Mouse (Mus musculus) midbrain, embryonic 12.5 days (tissue): ENCODE measurements around the gene Ndufa13. TPM values are rescaled to one million over a fixed set of nuclear protein-coding genes. Genes with fewer than 3 reads are reported as not detected.
A peak's percentile ranks its signal among the peaks of the same experiment; 100 is the strongest.

Source experiments
- ATAC-seq: fragments of 200-750 bp; cut with Nextera tagmentation; 2 replicates; pipeline ENCODE4 v1.8.0; 2017; ENCODE audit warnings: low read depth, moderate TSS enrichment, moderate library complexity; ENCODE audit not compliant: low FRiP score
- H3K27ac ChIP-seq: fragments of 300-500 bp; sonication (generic); replicated peaks from 2 replicates; pipeline ENCODE4 v1.5.1; 2016; ENCODE audit warnings: mild to moderate bottlenecking
- H3K27me3 ChIP-seq: fragments of 300-500 bp; sonication (generic); 2 replicates; pipeline ENCODE4 v1.6.1; 2016; ENCODE audit warnings: mild to moderate bottlenecking
- H3K36me3 ChIP-seq: fragments of 300-500 bp; sonication (generic); 2 replicates; pipeline ENCODE4 v1.6.1; 2016
- H3K4me1 ChIP-seq: fragments of 300-500 bp; sonication (generic); 2 replicates; pipeline ENCODE4 v1.6.1; 2016
- H3K4me2 ChIP-seq: fragments of 300-500 bp; sonication (generic); replicated peaks from 2 replicates; pipeline ENCODE4 v1.6.1; 2016; ENCODE audit warnings: mild to moderate bottlenecking, moderate library complexity
- H3K4me3 ChIP-seq: fragments of 300-500 bp; sonication (generic); 2 replicates; pipeline ENCODE4 v1.5.1; 2016; ENCODE audit warnings: mild to moderate bottlenecking
- H3K9ac ChIP-seq: fragments of 300-500 bp; sonication (generic); replicated peaks from 2 replicates; pipeline ENCODE4 v1.6.1; 2016; ENCODE audit warnings: mild to moderate bottlenecking, moderate library complexity
- H3K9me3 ChIP-seq: fragments of 300-500 bp; sonication (generic); 2 replicates; pipeline ENCODE4 v1.6.1; 2016; ENCODE audit warnings: mild to moderate bottlenecking
- WGBS: fragments of 180-500 bp; shearing (Covaris S2); methylation state at CpG from one replicate; pipeline ENCODE4 v1.1.7; 2016; 5-methylcytosine and 5-hydroxymethylcytosine counted together
- polyA plus RNA-seq: library from polyadenylated mRNA; unstranded; fragments of >200 nt; fragmentation: Nextera tagmentation; extraction: Ambion mirVana; gene quantifications from 2 replicates; pipeline ENCODE4 v1.2.1, GENCODE M21; 2016

Ndufa13 gene
- polyA plus RNA-seq, 1 experiment from 2014 or later: 165 TPM

DNA sequence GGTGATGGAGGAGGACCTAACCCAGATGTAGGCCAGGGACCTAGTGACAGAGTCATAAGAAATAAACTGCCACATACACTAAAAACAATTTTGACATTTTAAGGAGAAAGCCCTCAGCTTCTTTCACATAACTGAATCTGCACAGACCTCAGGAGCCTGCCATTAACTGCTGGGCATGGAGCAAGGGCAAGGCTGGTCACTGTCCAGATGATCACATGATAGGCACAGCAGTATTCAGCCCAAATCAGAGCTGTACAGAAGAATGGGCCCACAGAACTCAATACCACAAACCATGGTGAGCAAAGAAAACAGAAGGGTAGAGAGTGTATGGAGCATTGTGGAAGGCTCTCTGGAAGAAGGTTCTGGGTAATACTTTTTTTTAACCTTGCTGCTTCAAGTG is 24.5 kb upstream of the Ndufa13 start:
- Histone ChIP-seq H3K36me3 (0 out of 2 replicates have a peak, but pooled peaks cover 4% of the 10 kb centered on the region), H3K9me3 (no peaks in the 10 kb centered on the region), H3K4me1 (no peaks in the 10 kb centered on the region), H3K9ac (no peak overlapping the region), H3K4me3 (no peak overlapping the region), H3K27ac (no peak overlapping the region), H3K27me3 (no peaks in the 10 kb centered on the region), H3K4me2 (no peak overlapping the region)
- no peak for ATAC-seq

GRCm38 (mm10) chr8:69923986-69924385 is 21.6 kb upstream of the Ndufa13 start:
- no peak overlapping the region for H3K4me3 ChIP-seq
- 90% methylated on average over 1 of the region's 1 CpGs for WGBS
- H3K27ac ChIP-seq: no peak overlapping the region
- H3K4me1 ChIP-seq: peaks cover 19% of the 10 kb centered on the region
- no peak overlapping the region for H3K4me2 ChIP-seq
- no peaks in the 10 kb centered on the region for H3K27me3 ChIP-seq
- H3K9me3 ChIP-seq: no peaks in the 10 kb centered on the region
- ATAC-seq: no peak
- 0 out of 2 replicates have a peak, but pooled peaks cover 4% of the 10 kb centered on the region for H3K36me3 ChIP-seq
- H3K9ac ChIP-seq: no peak overlapping the region

GRCm38 (mm10) chr8:69921141-69921540 is 18.8 kb upstream of the Ndufa13 start:
- Histone ChIP-seq H3K9ac (no peak overlapping the region), H3K27me3 (no peaks in the 10 kb centered on the region), H3K36me3 (peaks cover 17% of the 10 kb centered on the region), H3K4me3 (no peak overlapping the region), H3K27ac (peak overlapping the region; percentile 79), H3K4me1 (peaks cover 19% of the 10 kb centered on the region), H3K4me2 (0 out of 2 replicates have a peak overlapping the region, but pooled peaks have one; percentile 34), H3K9me3 (no peaks in the 10 kb centered on the region)
- ATAC-seq: no peak
- 95% methylated on average over 2 of the region's 2 CpGs for WGBS

DNA sequence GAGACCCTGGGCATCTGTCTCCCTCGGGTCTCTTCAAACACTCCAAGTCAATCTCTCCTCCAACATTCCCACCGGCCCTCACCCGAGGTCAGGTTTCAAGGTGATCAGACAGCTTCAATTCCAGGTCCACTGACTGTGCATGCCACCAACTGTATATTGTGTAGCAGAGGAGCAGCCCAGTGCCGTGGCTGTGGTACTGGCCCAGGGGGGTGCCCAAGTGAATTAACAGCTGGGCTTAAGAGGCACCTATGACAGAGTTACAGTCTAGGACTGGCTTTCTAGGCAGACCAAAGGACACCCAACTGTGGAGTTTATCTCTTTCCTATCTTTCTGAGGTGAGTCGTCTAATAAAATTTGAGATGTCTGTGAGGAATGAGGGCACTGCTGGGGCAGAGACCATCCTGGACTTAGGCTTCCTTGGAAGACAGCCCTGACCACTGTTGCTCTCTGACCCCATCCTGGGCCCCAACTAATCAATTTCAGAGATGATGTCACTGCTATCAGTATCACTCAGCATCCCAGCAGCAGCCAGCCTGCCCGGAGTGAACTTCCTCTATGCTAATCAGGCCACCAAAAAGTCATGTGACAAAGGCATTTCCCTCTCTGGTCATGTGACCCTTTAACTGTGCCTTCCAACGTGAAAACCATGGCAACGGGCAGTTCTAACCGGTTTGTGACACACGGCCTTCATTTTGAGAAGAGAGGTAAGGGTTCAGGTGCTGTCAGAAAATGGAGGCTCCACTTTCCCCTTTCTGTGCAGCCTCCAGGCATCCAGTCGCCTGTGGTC is 17.7 kb upstream of the Ndufa13 start:
- peak overlapping the region; percentile 79 for H3K27ac ChIP-seq
- H3K27me3 ChIP-seq: no peaks in the 10 kb centered on the region
- 50% methylated on average over 11 of the region's 11 CpGs for WGBS
- H3K4me1 ChIP-seq: peaks cover 19% of the 10 kb centered on the region
- ATAC-seq: peak; percentile 70
- H3K4me3 ChIP-seq: no peak overlapping the region
- H3K9ac ChIP-seq: no peak overlapping the region
- peaks cover 28% of the 10 kb centered on the region for H3K36me3 ChIP-seq
- H3K9me3 ChIP-seq: no peaks in the 10 kb centered on the region
- peak overlapping the region; percentile 34 for H3K4me2 ChIP-seq

- Histone ChIP-seq H3K9me3 (no peaks in the 10 kb centered on the region), H3K4me3 (no peak overlapping the region), H3K27me3 (no peaks in the 10 kb centered on the region), H3K4me2 (no peak overlapping the region), H3K4me1 (peaks cover 19% of the 10 kb centered on the region), H3K36me3 (peaks cover 39% of the 10 kb centered on the region), H3K27ac (no peak overlapping the region), H3K9ac (no peak overlapping the region)
- peak; percentile 54 for ATAC-seq
- WGBS: 67% methylated on average over 1 of the region's 1 CpGs
These were observed 16.7 kb upstream of the Ndufa13 start for GRCm38 (mm10) chr8:69919010-69919409.

DNA sequence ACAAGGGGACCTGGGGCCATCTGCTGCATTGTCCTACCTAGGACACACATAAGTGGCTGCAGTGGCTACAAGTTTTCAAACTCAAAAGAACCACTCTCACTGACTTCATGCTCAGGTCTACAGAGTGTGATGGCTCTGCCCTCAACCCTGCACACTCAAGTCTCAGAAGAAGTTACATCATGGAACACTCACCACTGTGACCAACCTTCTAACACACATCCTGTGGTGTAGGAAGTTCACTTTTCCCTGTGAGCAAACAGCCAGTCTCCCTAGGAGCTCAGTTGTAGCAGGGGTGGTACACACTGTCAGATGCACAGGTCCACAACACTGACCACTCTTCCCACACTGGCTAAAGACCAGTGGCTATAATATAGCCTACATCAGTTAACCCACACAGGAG is 16.1 kb upstream of the Ndufa13 start:
- Histone ChIP-seq H3K36me3 (peaks cover 44% of the 10 kb centered on the region), H3K27me3 (no peaks in the 10 kb centered on the region), H3K4me1 (peaks cover 19% of the 10 kb centered on the region), H3K9ac (no peak overlapping the region), H3K9me3 (no peaks in the 10 kb centered on the region), H3K4me2 (no peak overlapping the region), H3K4me3 (no peak overlapping the region), H3K27ac (no peak overlapping the region)
- 0 out of 2 replicates have a peak, but pooled peaks have one; percentile 1 for ATAC-seq

DNA sequence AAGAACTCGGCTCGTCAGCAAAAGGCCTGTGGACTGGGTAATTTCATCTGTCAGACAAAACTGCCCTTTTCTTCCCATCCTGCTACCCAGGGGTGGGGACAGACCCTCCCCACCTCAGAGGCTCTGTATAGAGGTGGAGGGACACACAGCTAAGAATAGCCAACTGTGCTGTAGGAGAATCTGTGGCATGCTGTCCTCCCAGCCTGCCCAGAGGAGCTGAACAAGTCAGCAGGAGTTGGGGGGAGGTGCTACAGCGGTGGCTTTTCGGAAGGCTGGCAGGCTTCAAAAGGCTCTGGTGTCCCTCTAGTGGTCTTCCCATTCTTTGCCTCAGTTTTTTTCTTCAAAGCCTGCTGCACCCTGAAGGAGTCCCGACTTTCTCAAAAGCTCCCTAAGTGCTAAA is 13.4 kb upstream of the Ndufa13 start:
- Histone ChIP-seq H3K4me2 (no peak overlapping the region), H3K4me3 (no peak overlapping the region), H3K27ac (no peak overlapping the region), H3K27me3 (no peaks in the 10 kb centered on the region), H3K4me1 (peaks cover 10% of the 10 kb centered on the region), H3K36me3 (peaks cover 71% of the 10 kb centered on the region), H3K9me3 (no peaks in the 10 kb centered on the region), H3K9ac (no peak overlapping the region)
- 48% methylated on average over 5 of the region's 5 CpGs for WGBS
- ATAC-seq: no peak

DNA sequence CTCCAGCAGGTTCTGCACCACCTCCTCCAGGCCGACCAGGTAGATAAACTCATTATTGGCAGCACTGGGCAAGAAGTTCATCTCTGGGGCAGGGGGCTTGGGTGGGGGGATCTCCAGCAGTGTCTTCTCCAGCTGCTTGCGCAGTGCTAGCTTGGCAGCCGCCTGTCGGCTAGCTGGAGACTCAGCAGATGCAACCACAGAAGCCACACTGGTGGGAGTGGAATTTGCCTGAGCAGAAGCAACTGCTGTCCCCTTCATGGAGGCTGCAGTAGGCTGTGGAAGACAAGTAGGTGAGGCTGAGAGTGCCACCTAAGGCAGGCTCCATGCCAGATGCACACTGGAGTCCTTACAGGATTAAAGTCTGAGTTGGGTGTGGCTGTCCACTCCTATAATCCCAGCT is 12.2 kb upstream of the Ndufa13 start:
- Histone ChIP-seq H3K9ac (no peak overlapping the region), H3K4me3 (no peak overlapping the region), H3K4me2 (no peak overlapping the region), H3K36me3 (peaks cover 82% of the 10 kb centered on the region), H3K27ac (no peak overlapping the region), H3K9me3 (no peaks in the 10 kb centered on the region), H3K27me3 (no peaks in the 10 kb centered on the region), H3K4me1 (no peaks in the 10 kb centered on the region)
- 90% methylated on average over 4 of the region's 4 CpGs for WGBS
- ATAC-seq: no peak

DNA sequence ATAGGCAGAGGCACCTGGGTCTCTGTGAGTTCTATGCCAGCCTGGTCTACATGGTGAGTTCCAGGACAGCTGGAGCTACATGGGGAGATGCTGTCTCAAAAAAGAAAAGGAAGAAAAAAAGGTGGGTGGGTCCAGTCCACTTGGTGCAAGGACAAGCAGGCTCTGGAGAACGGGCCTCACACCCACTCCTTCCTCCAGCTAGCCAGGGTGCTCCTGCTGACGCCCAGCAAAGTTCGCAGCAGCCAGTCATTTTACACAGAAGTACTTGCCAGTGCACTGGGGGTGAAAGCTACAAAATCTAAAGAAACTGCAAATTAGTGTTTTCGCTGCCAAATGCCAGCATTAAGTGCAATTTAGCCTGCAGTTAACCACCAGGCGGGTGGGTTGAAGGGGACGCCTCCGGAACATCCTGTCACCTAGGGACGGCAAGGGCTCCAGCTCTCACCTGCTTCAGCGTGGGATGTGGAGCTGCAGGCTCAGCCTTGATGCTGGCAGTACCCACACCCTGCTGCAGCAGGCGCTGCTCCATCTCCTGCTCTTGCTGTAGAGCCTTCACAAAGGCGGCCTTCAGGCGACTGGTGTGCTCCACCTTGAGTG is 10.2 kb upstream of the Ndufa13 start:
- WGBS: 91% methylated on average over 12 of the region's 12 CpGs
- no peaks in the 10 kb centered on the region for H3K4me1 ChIP-seq
- H3K36me3 ChIP-seq: peaks cover 96% of the 10 kb centered on the region
- ATAC-seq: no peak
- H3K4me3 ChIP-seq: no peak overlapping the region
- no peak overlapping the region for H3K4me2 ChIP-seq
- no peaks in the 10 kb centered on the region for H3K27me3 ChIP-seq
- H3K9ac ChIP-seq: no peak overlapping the region
- H3K9me3 ChIP-seq: no peaks in the 10 kb centered on the region
- H3K27ac ChIP-seq: no peak overlapping the region

DNA sequence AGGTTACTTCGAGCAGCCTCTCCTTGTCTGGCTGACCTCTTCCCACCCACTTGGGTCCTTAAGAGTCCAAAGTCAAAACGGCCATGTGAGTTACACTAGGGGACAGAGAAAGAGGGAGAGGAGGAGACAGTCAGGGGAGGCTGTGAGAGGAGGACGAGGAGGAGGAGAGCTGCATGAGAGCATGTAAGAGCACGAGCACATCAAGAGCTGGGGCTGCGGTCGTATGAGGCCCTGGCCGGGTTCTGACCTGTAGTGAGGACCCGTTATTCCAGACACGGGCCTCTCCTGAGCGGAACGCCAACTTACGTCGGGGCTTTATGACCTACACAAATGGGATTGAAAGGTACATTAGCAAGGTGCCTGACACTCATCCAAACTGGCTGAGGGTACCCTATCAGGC is 9.6 kb upstream of the Ndufa13 start:
- ATAC-seq: no peak
- no peak overlapping the region for H3K4me2 ChIP-seq
- no peaks in the 10 kb centered on the region for H3K27me3 ChIP-seq
- no peak overlapping the region for H3K27ac ChIP-seq
- H3K9ac ChIP-seq: no peak overlapping the region
- H3K4me1 ChIP-seq: no peaks in the 10 kb centered on the region
- H3K4me3 ChIP-seq: no peak overlapping the region
- no peaks in the 10 kb centered on the region for H3K9me3 ChIP-seq
- WGBS: 96% methylated on average over 13 of the region's 13 CpGs
- peaks cover 90% of the 10 kb centered on the region for H3K36me3 ChIP-seq

GRCm38 (mm10) chr8:69907106-69907505 is 4.7 kb upstream of the Ndufa13 start:
- ATAC-seq: no peak
- H3K4me2 ChIP-seq: no peak overlapping the region
- 97% methylated on average over 2 of the region's 2 CpGs for WGBS

DNA sequence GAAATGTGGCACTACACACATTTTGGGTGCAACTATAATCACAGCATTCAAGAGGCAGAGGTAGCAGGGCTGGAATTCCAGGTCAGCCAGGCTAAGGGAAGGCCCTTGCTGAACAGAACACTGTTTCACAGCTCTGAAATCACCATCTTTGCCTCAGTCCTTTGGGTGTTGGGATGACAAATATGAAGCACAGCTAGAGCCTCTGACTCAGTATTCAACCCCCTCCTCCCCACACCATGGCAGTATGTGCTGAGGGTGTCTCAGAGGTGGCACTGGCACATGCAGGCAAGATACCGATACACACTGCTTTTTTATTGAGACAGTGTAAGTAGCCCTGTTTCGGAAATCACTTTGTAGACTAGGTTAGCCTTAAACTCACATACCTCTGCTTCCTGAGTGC is 3.9 kb upstream of the Ndufa13 start:
- Histone ChIP-seq H3K9me3 (no peaks in the 10 kb centered on the region), H3K4me2 (no peak overlapping the region), H3K36me3 (peaks cover 37% of the 10 kb centered on the region), H3K9ac (no peak overlapping the region), H3K27me3 (no peaks in the 10 kb centered on the region), H3K4me3 (no peak overlapping the region), H3K27ac (no peak overlapping the region), H3K4me1 (peaks cover 20% of the 10 kb centered on the region)
- no peak for ATAC-seq
- 89% methylated on average over 2 of the region's 2 CpGs for WGBS

More at GRCm38 (mm10) chr8:69907106-69907505, 4.7 kb upstream of the Ndufa13 start:
- Histone ChIP-seq H3K9ac (no peak overlapping the region), H3K27me3 (no peaks in the 10 kb centered on the region), H3K27ac (no peak overlapping the region), H3K4me1 (peaks cover 16% of the 10 kb centered on the region), H3K9me3 (no peaks in the 10 kb centered on the region), H3K4me3 (no peak overlapping the region), H3K36me3 (peaks cover 45% of the 10 kb centered on the region)
